Mouse (Mus musculus): ENCODE data around the gene Ctnna3. TPM values are rescaled to one million over a fixed set of nuclear protein-coding genes. Genes with fewer than 3 reads are reported as not detected.
"Not testable (repeated sequence)": the region's sequence is repeated elsewhere in the genome, so short reads cannot be mapped to it uniquely, and the experiment has no call there.

Ctnna3 gene
- total RNA-seq, 2 experiments from 2014 or later, result 1.8 to 2.4 TPM

DNA sequence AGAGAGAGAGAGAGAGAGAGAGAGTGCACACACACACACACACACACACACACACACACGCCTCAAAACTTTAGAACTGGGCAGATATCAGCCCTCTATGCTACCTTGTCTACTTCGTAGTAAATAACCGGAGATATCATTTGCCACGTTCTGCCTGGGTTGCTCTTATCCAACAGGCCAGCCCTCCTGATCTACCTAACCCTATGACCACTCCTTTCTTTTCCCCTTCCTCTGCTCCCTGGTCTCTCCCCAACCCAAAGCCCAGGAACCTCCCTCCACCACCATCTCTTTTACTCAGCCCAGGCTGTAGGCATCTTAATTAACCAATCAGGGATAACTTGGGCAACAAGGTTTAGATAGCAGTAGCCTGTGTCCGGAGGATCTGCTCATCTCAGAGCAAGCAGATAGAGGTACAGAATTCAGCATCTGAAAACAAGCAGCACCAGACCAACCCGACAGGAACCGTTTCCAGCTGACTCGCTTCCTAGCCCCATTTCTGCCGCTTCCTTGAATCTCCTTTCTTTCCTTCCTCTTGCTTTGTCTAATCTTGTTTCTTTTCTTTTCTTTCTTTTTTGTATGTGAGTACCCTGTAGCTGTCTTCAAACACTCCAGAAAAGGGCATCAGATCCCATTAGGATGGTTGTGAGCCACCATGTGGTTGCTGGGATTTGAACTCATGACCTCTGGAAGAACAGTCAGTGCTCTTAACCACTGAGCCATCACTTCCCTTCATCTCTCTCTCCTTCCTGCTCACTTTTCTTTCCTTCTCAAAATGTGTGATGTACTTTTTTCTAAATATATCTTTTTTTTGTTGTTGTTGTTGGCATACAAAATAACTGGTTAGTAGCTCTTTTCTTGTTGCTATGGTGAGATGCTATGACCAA lies 6.1 kb upstream of the Ctnna3 start:
- no peak for DNase-seq (ENCODE audit: low spot score in 2 of 2)

DNA sequence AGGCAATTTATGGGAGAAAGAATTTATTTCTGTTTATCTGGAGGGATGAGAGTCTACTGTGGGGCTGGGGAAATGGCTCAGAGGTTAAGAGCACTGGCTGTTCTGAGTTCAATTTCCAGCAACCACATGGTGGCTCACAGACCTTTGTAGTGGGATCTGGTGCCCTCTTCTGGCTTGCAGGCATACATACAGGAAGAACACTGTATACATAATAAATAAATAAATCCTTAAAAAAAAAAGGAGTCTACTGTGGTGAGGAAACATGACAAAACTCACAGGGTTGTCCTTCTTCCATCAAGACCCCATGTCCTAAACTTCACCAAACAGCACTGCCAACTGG lies 5.5 kb upstream of the Ctnna3 start:
- DNase-seq (ENCODE audit: low spot score in 2 of 2), result peak; percentile 29 to 47

- no peak for DNase-seq (ENCODE audit: low spot score in 2 of 2)
These were observed 2.8 kb upstream of the Ctnna3 start for GRCm38 (mm10) chr10:63427146-63427545.

GRCm38 (mm10) chr10:63428243-63429022 lies 1.5 kb upstream of the Ctnna3 start:
- peak; percentile 13 to 30 for DNase-seq (ENCODE audit: low spot score in 2 of 2)

- no peak for DNase-seq (ENCODE audit: low spot score in 2 of 2)
These were observed 916 bp upstream of the Ctnna3 start for GRCm38 (mm10) chr10:63429023-63429340.

GRCm38 (mm10) chr10:63429380-63429779 lies 518 bp upstream of the Ctnna3 start:
- DNase-seq (ENCODE audit: low spot score in 2 of 2), result peak; percentile 99

DNA sequence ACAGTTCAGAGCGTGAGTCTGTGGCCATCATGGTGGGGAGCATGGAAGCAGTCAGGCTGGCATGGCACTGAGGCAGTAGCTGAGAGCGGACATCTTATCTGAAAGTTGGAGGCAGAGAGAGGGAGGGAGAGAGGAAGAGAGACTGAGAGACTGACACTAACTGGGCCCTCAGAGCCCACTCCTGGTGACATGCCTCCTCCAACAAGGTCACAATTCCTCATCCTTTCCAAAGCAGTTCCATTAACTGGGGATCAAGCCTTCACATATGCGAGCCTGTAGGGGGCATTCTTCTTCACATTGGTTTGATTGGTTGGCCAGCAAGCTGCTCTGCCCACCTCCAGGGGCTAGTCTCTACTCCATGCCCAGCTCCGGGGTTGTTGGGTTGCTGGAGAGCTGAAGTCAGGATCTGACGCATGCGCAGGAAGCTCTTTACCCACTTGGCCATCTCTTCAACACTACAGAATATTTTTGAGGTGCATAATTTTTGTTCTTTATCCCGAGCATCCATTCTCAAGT lies 1.4 kb downstream of the Ctnna3 start:
- no peak for DNase-seq (ENCODE audit: low spot score in 2 of 2)

DNA sequence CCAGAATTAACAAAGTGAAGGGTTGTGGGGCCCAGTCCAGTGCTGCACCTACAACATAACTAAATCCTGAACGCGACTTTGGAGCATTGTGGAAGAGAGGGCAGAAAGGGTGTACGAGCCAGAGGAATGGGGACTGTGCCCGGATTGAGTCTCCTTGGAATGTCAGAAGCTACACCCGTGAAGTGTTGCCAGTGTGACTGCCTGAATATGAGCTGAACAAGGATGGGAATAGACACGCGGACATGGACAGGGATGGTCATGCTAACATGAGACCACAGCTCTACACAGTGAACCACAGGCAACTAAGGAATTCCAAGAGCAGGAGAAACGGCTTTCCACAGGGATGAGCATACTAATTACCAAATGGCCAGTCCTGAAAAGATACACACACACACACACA lies 2.2 kb downstream of the Ctnna3 start:
- no peak for DNase-seq (ENCODE audit: low spot score in 2 of 2)

DNA sequence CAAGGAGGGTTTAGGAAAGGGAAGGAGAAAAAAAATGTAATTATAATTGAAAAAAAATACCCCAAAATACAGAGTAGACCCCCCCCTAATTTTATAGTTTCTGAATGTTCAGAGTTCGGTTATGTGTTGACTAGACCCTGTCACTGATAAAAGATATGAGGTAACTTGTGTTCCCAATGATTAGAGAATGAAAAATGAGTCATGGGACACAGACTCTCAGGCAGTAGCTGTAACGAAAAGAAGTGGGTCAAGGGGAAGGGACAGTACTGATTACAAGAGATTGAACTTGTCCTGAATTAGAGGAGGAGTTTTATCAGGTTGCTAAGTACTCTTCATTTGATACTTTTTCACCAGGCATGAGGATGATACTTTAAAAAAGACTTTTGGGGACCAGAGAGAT lies 3.0 kb downstream of the Ctnna3 start:
- DNase-seq (ENCODE audit: low spot score in 2 of 2), result no peak

DNA sequence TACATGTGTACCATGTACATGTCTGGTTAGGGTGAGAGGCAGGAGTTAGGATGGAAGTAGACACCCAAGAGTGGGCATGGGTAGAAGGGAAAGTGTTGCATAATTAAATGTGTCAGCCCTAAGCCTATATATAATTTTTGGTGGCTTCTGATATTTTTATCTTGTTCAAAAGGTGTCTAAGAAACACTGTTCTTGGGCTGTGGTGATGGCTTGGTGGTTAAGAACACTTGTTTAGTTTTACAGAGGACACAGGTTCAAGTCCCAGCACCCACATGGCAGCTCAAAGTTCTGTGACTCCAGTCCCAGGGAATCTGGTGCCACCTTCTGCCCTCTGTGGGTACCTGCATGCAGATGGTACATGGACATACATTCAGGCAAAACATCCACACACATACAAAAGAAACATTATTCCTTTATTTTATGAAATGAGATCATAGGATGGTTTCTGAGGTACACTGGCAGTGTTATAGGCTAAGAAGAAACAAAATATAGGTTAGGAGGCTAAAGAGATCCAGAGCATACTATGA lies 8.9 kb downstream of the Ctnna3 start:
- DNase-seq (ENCODE audit: low spot score in 2 of 2), result no peak

DNA sequence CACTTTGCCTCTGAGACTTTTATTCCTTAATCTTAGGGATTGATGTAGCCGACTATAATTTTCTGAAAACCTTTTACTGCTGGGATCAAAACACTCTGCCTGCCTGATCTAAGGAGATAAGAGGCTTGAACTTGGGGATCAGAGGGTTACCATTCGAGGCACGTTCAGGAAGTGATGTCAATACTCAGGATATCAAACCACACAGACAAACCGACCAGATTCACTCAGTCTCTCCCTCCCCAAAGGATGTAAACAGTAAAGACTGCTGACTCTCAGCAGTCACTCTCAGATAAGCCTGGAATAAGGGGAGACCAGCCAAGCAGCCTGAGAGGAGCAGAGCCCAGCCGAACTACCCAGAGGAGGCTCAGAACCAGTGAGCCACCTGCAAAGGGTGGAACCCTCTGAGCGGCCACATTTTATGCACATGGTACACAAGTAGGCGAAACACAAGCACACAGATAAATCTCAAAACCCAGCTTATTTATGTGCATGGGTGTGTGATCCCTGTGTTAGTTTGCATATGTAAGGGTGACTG lies 9.9 kb downstream of the Ctnna3 start:
- no peak for DNase-seq (ENCODE audit: low spot score in 2 of 2)

DNA sequence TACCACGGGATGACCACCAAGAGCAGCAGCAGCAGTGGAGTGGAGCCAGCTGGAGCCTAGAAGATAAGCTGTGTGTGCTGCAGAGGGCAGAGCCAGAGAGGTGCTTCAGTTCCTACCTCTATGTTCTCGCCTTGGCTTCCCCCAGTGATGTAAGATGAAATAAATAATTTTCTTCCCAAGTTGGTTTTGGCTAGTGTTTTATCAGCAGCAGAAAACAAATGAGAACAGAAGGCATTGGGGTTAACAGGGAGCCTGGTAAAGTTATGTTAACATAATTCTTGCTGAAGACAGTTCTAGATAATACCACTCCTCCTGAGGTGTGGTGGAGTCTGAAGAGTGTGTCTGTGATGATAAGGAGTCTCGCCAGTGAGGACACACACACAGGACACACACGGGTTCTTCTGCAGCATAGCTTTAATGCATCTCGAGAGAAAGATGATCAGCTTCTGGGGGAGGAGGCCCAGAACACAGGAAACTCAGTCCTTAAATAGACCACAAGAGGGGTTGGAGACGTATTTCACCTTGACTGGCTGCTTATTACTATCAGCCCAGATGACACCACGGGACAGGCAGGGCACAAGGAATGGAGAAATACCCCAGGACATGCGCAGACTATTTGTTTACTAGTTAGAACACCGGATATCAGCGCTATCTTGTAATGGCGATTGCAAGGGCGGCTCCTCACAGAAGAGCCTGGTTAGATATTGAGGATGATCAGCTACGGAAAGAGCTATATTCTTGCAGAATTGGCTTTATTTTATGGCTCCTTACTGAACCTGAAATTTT lies 14.9 kb downstream of the Ctnna3 start:
- not testable (repeated sequence) for DNase-seq (ENCODE audit: low spot score in 2 of 2)

- no peak for DNase-seq (ENCODE audit: low spot score in 2 of 2)
These were observed 24.0 kb downstream of the Ctnna3 start for GRCm38 (mm10) chr10:63453926-63454325.

DNA sequence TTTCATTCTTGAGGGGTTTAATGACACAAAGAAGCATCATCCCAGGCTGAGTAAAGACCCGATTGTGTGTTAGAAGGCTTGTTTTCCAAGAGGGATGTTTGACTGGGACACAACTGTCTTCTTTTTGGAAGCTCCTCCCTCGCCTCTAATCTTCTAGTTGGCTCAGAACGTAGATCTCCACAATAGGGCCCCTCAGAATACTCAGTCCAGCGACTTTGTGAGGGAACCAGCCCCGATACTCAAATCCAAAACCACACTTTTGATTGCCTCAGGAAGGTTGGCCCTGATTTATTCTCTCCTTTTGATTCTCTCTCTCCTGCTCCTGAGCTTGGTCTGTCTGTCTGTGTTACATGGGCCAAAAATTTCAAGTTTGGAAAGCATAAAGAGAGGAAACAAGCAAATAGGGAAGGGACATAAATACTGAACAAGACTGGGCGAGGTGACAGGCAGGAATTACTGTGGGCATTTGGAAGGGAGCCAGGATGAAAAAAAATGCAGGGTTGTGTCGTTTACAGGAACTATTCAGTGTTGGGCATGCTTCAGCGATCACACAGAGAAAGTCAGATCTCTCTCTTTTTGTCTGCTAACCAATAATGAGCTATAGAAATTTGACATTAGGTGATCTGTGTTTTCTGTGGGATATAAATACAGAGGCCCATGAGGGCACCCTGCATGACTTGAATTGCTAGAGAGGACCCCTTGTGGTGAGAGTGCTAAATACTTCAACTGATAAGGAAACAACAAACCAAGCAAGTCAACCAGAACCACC lies 25.4 kb downstream of the Ctnna3 start:
- no peak for DNase-seq (ENCODE audit: low spot score in 2 of 2)

- DNase-seq (ENCODE audit: low spot score in 2 of 2), result no peak
These were observed 27.6 kb downstream of the Ctnna3 start for GRCm38 (mm10) chr10:63457292-63458128.

GRCm38 (mm10) chr10:63460935-63461334 lies 31.0 kb downstream of the Ctnna3 start:
- DNase-seq (ENCODE audit: low spot score in 2 of 2), result no peak

- DNase-seq (ENCODE audit: low spot score in 2 of 2), result no peak
These were observed 42.6 kb downstream of the Ctnna3 start for GRCm38 (mm10) chr10:63472473-63472872.

DNA sequence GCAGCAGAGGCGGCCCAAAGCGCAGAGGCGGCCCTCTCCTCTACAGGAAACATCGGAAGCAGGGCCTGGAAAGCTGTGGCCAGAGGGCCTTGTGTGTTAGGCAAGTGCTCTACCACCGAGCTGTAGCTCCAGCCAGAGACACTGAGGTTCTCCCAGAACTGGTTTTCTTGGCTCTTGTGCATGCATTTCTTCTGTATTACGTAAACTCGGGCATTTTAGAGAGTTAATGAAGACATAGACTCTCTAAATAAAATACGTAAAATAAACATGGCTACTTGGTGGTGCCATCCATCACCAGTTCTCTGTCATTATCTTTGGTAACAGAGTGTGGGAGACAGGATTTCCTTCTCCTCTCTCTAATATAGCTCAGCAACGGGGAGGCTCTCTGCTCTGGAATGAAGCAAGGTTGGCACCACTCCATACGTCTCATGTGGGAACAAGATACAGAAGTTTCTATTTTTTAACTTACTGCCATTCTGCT lies 46.3 kb downstream of the Ctnna3 start:
- DNase-seq (ENCODE audit: low spot score in 2 of 2), result peak; percentile 36 to 47

GRCm38 (mm10) chr10:63478946-63479345 lies 49.0 kb downstream of the Ctnna3 start:
- DNase-seq (ENCODE audit: low spot score in 2 of 2), result peak in 1 of 2 experiments; percentile 9

Measured in left cerebral cortex, adult 18-20 months (tissue).